Mouse (Mus musculus): ENCODE results near the gene Rasgef1c.
A peak's percentile ranks its signal among the peaks of the same experiment; 100 is the strongest.

DNA sequence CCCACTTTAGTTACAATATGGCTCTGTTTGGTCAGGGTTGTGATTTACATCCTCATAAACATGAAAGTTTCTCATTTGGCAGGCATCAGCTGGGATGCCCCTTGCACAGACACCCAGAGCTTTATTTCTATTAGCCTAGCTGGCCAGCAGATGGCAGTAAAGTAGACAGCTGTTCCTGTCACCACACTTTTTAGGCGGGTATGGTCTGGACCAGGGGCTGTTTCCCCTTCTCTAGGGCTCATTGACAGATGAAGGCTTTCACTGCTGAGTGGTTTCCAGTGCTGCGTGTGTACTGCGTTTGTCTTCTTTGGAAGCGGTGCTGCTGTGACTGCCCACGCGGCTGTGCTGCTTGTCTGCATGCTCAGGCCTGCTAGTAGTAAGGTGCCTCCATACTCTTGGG, 29.7 kb upstream of the Rasgef1c start:
- TF ChIP-seq CTCF (IDR thresholded peaks at IDR 0.05; ENCODE audit: low read depth) (peak; percentile 77), EP300 (IDR thresholded peaks at IDR 0.05; ENCODE audit: low read depth) (no peak)

All from liver, embryonic 14.5 days (tissue).